Mouse (Mus musculus) embryonic facial prominence, embryonic 13.5 days (tissue): Measurements from ENCODE around the gene Ccl1. TPM values are rescaled to one million over a fixed set of nuclear protein-coding genes. Genes with fewer than 3 reads are reported as not detected.
A peak's percentile ranks its signal among the peaks of the same experiment; 100 is the strongest.

Experiments used
- ATAC-seq: fragments of 200-750 bp; cut with Nextera tagmentation; 2 replicates; pipeline ENCODE4 v1.8.0; 2017; ENCODE audit warnings: low read depth; ENCODE audit not compliant: insufficient number of reproducible peaks, insufficient read depth, low FRiP score, low TSS enrichment
- H3K27ac ChIP-seq: fragments of 300-500 bp; sonication (generic); 2 replicates; pipeline ENCODE4 v1.5.1; 2015; ENCODE audit warnings: moderate library complexity, mild to moderate bottlenecking, inconsistent platforms
- H3K27me3 ChIP-seq: fragments of 300-500 bp; sonication (generic); 2 replicates; pipeline ENCODE4 v1.6.1; 2015; ENCODE audit warnings: mild to moderate bottlenecking, inconsistent platforms
- H3K36me3 ChIP-seq: fragments of 300-500 bp; sonication (generic); 2 replicates; pipeline ENCODE4 v1.6.1; 2015; ENCODE audit warnings: mild to moderate bottlenecking, inconsistent platforms
- H3K4me1 ChIP-seq: fragments of 300-500 bp; sonication (generic); 2 replicates; pipeline ENCODE4 v1.6.1; 2015; ENCODE audit warnings: inconsistent platforms
- H3K4me2 ChIP-seq: fragments of 300-500 bp; sonication (generic); 2 replicates; pipeline ENCODE4 v1.6.1; 2015; ENCODE audit warnings: moderate library complexity, mild to moderate bottlenecking, inconsistent platforms
- H3K4me3 ChIP-seq: fragments of 300-500 bp; sonication (generic); 2 replicates; pipeline ENCODE4 v1.5.1; 2015; ENCODE audit warnings: mild to moderate bottlenecking, inconsistent platforms
- H3K9ac ChIP-seq: fragments of 300-500 bp; sonication (generic); 2 replicates; pipeline ENCODE4 v1.6.1; 2015; ENCODE audit warnings: mild to moderate bottlenecking, inconsistent platforms
- H3K9me3 ChIP-seq: fragments of 300-500 bp; sonication (generic); 2 replicates; pipeline ENCODE4 v1.6.1; 2016; ENCODE audit warnings: inconsistent platforms
- WGBS: fragments of 180-500 bp; shearing (Covaris S2); methylation state at CpG from one replicate; pipeline ENCODE4 v1.1.7; 2015; ENCODE audit warnings: mixed read lengths; 5-methylcytosine and 5-hydroxymethylcytosine counted together
- polyA plus RNA-seq: library from polyadenylated mRNA; unstranded; fragments of >200 nt; fragmentation: Nextera tagmentation; extraction: Ambion mirVana; gene quantifications from 2 replicates; pipeline ENCODE4 v1.2.1, GENCODE M21; 2015

Gene Ccl1
- polyA plus RNA-seq, 1 experiment from 2014 or later = not detected

DNA sequence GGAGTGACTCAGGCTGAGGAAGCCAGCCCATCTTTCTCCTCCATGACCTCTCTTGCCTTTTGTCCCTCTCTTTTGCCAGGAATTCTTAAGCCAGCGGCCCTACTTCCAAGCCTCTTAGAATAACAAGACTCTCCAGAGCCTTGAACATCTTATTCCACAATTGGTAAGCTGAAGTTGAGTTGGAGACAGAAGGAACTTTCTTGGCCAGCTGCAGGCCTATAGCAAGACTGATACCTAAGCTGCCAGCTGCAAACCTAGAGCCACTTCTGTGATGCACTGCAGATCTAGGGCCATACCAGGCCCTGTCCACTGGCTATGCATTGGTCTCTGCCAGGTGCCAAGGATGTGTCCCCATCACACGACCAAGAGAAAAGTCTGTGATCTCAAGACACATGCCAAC lies 132.0 kb downstream of the Ccl1 start:
- no peaks in the 10 kb centered on the region for H3K9me3 ChIP-seq
- peaks cover 29% of the 10 kb centered on the region for H3K27me3 ChIP-seq
- H3K4me1 ChIP-seq = no peaks in the 10 kb centered on the region
- no peak overlapping the region for H3K27ac ChIP-seq
- WGBS = 90% methylated on average over 2 of the region's 2 CpGs
- no peak for ATAC-seq
- H3K9ac ChIP-seq = no peak overlapping the region
- H3K4me2 ChIP-seq = no peak overlapping the region
- H3K36me3 ChIP-seq = no peaks in the 10 kb centered on the region
- H3K4me3 ChIP-seq = no peak overlapping the region

DNA sequence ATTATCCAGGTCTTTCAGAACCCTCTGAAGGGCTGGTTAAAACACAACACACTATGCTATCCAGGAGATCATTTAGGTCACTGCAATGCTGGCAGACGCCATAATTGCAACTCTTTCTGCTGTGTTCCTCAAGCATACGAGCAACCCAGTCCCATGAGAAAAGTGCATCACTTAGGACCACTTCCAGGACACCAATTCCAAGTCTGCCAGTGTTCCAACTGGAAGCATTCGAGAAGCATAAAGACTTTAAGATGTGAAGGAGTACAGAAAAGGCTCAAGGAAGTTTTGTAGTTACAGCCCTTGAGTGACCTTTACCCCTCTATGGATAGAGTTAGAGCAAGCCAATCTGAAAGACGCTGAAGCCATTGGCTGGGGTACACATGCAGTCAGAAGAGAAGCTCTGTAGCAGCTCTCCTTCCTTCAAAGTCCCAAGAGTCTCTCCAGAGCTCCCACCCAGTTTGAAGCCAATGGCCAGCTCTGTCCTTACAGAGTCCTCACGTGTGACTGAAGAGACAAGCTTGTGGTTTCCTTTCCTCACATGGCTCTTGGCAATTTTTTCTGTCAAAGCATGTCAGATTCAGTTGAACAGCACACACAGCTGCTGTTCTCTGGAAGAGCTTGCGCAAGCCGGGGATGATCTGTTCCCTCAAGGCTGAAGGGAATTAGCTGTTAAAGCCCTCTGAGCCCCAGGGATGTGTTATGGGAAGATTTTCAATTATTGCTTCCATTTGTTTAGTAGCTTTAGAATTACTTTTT lies 134.0 kb downstream of the Ccl1 start:
- H3K9ac ChIP-seq = no peak overlapping the region
- ATAC-seq = no peak
- no peaks in the 10 kb centered on the region for H3K36me3 ChIP-seq
- H3K4me1 ChIP-seq = no peaks in the 10 kb centered on the region
- 56% methylated on average over 7 of the region's 7 CpGs for WGBS
- no peak overlapping the region for H3K27ac ChIP-seq
- no peaks in the 10 kb centered on the region for H3K9me3 ChIP-seq
- H3K4me2 ChIP-seq = no peak overlapping the region
- H3K4me3 ChIP-seq = no peak overlapping the region
- H3K27me3 ChIP-seq = peaks cover 20% of the 10 kb centered on the region; the same call in 1 of the 2 replicates

DNA sequence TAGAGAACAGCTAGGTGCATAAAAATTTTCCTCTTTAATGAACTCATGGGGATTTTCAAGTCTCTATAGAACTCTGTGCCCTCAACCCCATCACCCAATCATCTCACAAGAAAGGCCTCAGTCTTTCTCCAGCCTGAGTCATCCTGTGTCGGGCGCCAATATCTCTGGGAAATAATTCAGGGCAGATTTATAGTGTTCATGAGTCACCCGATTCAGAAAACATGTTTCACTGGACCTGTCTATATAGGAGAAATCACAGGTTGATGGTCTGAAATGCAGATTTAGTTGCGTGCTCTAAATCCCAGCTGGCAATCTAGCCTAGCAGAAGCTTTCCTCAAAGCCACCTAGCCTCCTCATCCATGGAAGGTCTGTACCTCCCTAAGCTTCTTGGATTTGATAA lies 136.0 kb downstream of the Ccl1 start:
- H3K4me1 ChIP-seq = no peaks in the 10 kb centered on the region
- no peaks in the 10 kb centered on the region for H3K36me3 ChIP-seq
- no peaks in the 10 kb centered on the region for H3K9me3 ChIP-seq
- H3K4me2 ChIP-seq = no peak overlapping the region
- H3K9ac ChIP-seq = no peak overlapping the region
- 90% methylated on average over 4 of the region's 4 CpGs for WGBS
- H3K4me3 ChIP-seq = no peak overlapping the region
- ATAC-seq = no peak
- H3K27ac ChIP-seq = no peak overlapping the region
- peaks cover 13% of the 10 kb centered on the region; the same call in 1 of the 2 replicates for H3K27me3 ChIP-seq

DNA sequence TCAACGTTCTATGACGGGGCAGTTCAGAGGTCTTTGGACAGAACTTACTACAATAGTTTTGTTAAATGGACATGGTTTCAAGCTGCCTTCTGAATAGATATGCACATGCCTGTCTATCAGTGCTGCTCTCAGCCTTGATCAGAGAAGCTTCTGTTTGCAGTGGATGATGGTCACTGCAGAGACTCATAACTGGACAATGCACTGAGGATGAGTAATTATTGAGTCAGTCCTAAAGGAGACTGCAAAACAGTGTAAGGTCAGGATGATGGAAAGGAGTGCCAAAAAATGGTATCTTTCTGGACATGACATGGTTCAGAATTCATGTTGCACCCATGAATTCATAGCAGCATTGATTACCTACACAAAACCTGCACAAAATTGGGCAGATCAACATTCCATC lies 137.2 kb downstream of the Ccl1 start:
- Histone ChIP-seq H3K4me1 (no peaks in the 10 kb centered on the region), H3K36me3 (no peaks in the 10 kb centered on the region), H3K9me3 (no peaks in the 10 kb centered on the region), H3K4me2 (no peak overlapping the region), H3K27me3 (peaks cover 8% of the 10 kb centered on the region), H3K27ac (no peak overlapping the region), H3K4me3 (no peak overlapping the region), H3K9ac (no peak overlapping the region)
- ATAC-seq = no peak
- 94% methylated on average over 2 of the region's 2 CpGs for WGBS

DNA sequence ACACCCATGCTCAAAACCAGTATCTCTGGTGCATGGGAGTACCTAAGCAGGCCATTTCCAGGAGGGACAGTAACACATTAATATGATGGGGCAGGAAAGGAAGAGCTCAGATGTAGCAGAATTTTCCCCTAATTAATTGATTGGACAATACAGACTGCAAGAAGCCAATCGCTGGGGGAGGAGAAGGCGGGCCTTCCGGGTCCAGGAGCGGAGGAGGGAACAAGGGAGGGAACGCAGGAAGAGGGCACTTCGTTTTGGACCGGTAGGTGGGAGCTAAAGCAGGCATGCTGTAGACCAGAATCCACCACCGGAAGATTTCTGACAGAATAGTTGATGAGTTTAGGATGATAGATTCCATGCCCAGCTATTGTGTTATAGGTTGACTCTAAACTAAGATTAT lies 142.2 kb downstream of the Ccl1 start:
- Histone ChIP-seq H3K9me3 (no peaks in the 10 kb centered on the region), H3K27ac (no peak overlapping the region), H3K9ac (no peak overlapping the region), H3K4me3 (no peak overlapping the region), H3K27me3 (peaks cover 4% of the 10 kb centered on the region), H3K4me2 (no peak overlapping the region), H3K4me1 (no peaks in the 10 kb centered on the region), H3K36me3 (no peaks in the 10 kb centered on the region)
- no peak for ATAC-seq
- 68% methylated on average over 8 of the region's 8 CpGs for WGBS

DNA sequence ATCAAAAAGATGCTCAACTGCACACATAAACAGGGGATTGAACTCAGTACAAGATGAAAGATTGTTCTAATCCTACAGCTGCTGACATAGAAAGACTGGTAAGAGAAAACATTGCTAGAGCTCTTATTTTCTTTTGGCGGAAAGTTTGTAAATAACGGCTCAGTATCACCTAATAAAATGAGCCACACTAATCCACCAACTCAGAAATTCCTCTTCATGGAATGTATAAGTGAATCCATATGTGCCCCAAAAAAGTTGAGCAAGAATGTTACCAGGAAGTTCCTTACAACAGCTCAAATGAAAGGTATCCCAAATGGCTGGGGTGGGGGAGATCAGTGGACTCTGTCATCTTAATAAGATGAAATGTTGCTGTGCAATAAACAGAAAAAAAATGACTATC lies 146.4 kb downstream of the Ccl1 start:
- Histone ChIP-seq H3K9me3 (no peaks in the 10 kb centered on the region), H3K27me3 (peaks cover 12% of the 10 kb centered on the region), H3K4me2 (no peak overlapping the region), H3K36me3 (no peaks in the 10 kb centered on the region), H3K4me3 (no peak overlapping the region), H3K27ac (no peak overlapping the region), H3K4me1 (no peaks in the 10 kb centered on the region), H3K9ac (no peak overlapping the region)
- ATAC-seq = no peak
- WGBS = 57% methylated on average over 2 of the region's 2 CpGs

DNA sequence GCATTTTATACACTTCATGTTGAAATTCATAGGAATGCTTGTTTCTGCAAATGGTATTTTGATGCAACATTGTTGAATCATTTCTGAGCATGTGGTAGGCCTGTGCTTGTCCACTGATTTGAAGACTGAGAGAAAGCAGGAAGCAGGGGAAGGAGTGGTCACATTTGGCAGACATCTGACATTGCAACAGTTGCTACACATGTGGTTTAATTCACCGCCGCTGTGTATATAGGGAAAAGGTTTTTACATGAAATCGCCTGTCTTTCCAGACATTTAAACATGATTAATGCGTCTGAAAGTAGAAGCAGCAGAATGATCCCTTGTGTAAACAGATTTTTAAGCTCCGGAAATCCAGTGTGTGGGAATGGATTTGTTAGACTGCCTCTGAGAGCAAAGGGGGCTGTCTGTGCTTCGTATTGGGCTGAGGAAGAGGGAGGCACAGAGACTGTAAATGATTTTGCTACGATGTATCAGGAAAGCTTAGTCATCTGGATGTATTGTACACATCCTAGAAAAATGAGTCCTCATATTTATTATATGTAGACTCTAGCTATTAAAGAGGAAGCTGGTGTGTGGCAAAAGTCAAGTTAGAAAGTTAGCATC lies 165.9 kb downstream of the Ccl1 start:
- H3K9me3 ChIP-seq = no peaks in the 10 kb centered on the region
- peaks cover 17% of the 10 kb centered on the region; the same call in 1 of the 2 replicates for H3K4me1 ChIP-seq
- no peak overlapping the region for H3K4me3 ChIP-seq
- no peak for ATAC-seq
- no peak overlapping the region for H3K9ac ChIP-seq
- 28% methylated on average over 7 of the region's 7 CpGs for WGBS
- 0 out of 2 replicates have a peak overlapping the region, but pooled peaks have one; percentile 1 for H3K27ac ChIP-seq
- H3K4me2 ChIP-seq = peak overlapping the region; percentile 7; the same call in 1 of the 2 replicates
- H3K27me3 ChIP-seq = peaks cover 11% of the 10 kb centered on the region
- H3K36me3 ChIP-seq = no peaks in the 10 kb centered on the region

DNA sequence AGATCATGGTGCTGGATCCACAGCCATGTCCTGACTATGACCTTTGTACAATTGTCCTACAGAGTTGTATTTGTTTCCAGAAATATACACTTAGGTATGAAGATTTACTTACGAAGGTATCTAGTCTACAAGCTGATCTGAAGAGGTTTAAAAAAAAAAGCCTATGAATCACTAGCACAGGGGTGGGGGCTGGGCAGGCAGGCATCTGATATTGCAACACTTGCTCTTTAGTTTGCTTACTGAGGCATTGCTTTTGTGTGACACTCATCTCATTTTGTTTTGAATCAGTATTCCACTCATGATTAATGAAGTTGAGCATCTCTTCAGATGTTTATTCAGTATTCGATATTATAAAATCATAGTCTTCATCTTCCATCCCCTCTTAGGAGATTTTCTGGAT lies 169.3 kb downstream of the Ccl1 start:
- no peak overlapping the region for H3K9ac ChIP-seq
- WGBS = 92% methylated on average over 2 of the region's 2 CpGs

DNA sequence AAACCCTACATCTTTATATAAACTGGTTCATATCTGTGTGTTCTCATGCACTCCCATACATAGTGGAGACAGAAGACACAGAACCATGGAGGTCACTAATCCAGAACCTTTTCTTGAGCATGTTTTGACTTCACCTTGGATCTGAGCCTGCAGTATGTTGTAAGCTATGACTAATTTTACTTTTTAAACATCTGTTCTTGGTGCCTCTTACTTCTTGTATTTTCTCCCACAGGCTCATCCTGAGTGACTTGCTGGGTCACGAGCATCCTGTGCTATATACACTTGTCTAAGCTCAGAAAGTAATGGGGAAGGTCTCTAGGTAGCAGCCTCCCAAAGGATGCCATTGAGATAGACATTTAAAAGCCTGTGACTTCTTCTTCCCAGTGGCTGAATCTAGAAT lies 172.5 kb downstream of the Ccl1 start:
- Histone ChIP-seq H3K27me3 (peaks cover 6% of the 10 kb centered on the region), H3K9me3 (no peaks in the 10 kb centered on the region), H3K4me2 (no peak overlapping the region), H3K27ac (no peak overlapping the region), H3K9ac (no peak overlapping the region), H3K36me3 (no peaks in the 10 kb centered on the region), H3K4me3 (no peak overlapping the region), H3K4me1 (no peaks in the 10 kb centered on the region)
- WGBS = 60% methylated on average over 1 of the region's 1 CpGs
- ATAC-seq = no peak

More for the DNA sequence above, 169.3 kb downstream of the Ccl1 start:
- no peaks in the 10 kb centered on the region for H3K9me3 ChIP-seq
- no peak overlapping the region for H3K27ac ChIP-seq
- no peak overlapping the region for H3K4me3 ChIP-seq
- H3K36me3 ChIP-seq = no peaks in the 10 kb centered on the region
- no peak for ATAC-seq
- H3K27me3 ChIP-seq = peaks cover 7% of the 10 kb centered on the region
- no peak overlapping the region for H3K4me2 ChIP-seq
- peaks cover 17% of the 10 kb centered on the region; the same call in 1 of the 2 replicates for H3K4me1 ChIP-seq

Other genes starting within 250 kb of the Ccl1 start
- 1.2 and 1.3 TPM in 2 replicates for gene Ccl11, start 247.9 kb downstream of the Ccl1 start, polyA plus RNA-seq
- 2.7 and 3.5 TPM in 2 replicates for gene Ccl12, start 203.8 kb downstream of the Ccl1 start, polyA plus RNA-seq
- not detected in 2 replicates for gene Ccl8, start 190.5 kb downstream of the Ccl1 start, polyA plus RNA-seq
- gene Tmem132e, start 83.2 kb upstream of the Ccl1 start, polyA plus RNA-seq = 0.39 and 0.52 TPM in 2 replicates